ENCODE assay signal across 7 mouse cellular contexts in the genomic region with DNA sequence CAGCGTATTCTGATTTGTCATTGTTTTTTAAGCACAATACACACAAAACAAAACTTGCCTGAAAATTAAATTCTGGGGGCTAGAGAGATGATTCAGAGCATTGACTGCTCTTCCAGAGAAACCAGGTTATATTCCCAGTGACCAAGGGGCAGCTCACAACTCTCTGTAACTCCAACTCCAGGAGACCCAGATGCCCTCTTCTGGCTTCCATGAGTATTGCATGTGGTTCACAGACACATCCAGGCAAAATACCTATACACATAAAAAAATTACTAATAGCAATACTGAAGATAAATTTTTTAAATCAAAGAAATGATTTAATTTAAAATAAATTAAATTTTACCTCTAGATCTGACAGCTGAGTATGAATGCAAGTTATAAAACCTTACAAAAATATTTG. TPM values are rescaled to one million over a fixed set of nuclear protein-coding genes. Genes with fewer than 3 reads are reported as not detected.
DNase-seq lines count a peak whose midpoint lies in the region; ATAC-seq and TF ChIP-seq lines count a peak whose summit lies in the region.

No protein-coding gene starts in this region.

- in situ Hi-C loops in Patski (cut with MboI; ENCODE audit: low pct_unique_long_range_greater_than_20kb), result no loop called here

- ATAC-seq in Patski, result no peak

- POLR2A ChIA-PET in Patski (lab: Charles Lee), result no interaction called here

- TF ChIP-seq CTCF in layer of hippocampus, adult 2 months (conservative IDR thresholded peaks at IDR 0.05), result peak; percentile 87
- peak; percentile 65 for TF ChIP-seq CTCF in Patski (IDR thresholded peaks at IDR 0.05)

- intact Hi-C loops in left cerebral cortex, postnatal 4 days (cut with DNase I), result no loop called here

- H3K4me3 ChIP-seq in layer of hippocampus, adult 2 months, result no peak overlapping the region

- peaks cover 2% of the 10 kb centered on the region for H3K27me3 ChIP-seq in Patski
- H3K27me3 ChIP-seq in splenic B cell, adult 2 months (ENCODE audit: control insufficient read depth, insufficient read depth, low read length, poor library complexity, severe bottlenecking), result no peaks in the 10 kb centered on the region

- CTCF ChIA-PET in Patski (lab: Charles Lee), result interaction anchor here (0.9 to 2.6 kb wide), 8 partner anchors 9 to 110 kb away, joined by 3 to 12 read pairs (median 4); no protein-coding TSS in a partner anchor

- DNase-seq in layer of hippocampus, adult 2 months (ENCODE audit: low spot score in 2 of 2), result peak in 1 of 2 experiments; percentile 48
- DNase-seq in layer of hippocampus, postnatal 36 days, result no peak
- DNase-seq in ES-CJ7 (ENCODE audit: low read depth, low spot score) (peak; percentile 66), Patski (ENCODE audit: low read depth, low spot score) (no peak)
- peak; percentile 72 for DNase-seq in embryo, embryonic 10.5 days (ENCODE audit: low spot score)
- peak; percentile 26 for DNase-seq in left cerebral cortex, postnatal 4 days
- DNase-seq in splenic B cell, adult 2 months (ENCODE audit: low read depth, low spot score), result peak; percentile 24

- H3K36me3 ChIP-seq in splenic B cell, adult 2 months (ENCODE audit: control insufficient read depth, insufficient read depth, low read length, poor library complexity, severe bottlenecking), result no peaks in the 10 kb centered on the region

- H3K27ac ChIP-seq in layer of hippocampus, adult 2 months, result no peak overlapping the region

RNA-seq across cellular contexts. Expression of a gene that starts 1.3 kb away (rescaled TPM):
- total RNA-seq in layer of hippocampus, adult 2 months (2021), result under 1 TPM in 1 of 2 experiments, not detected in 1; 0.15 TPM
- total RNA-seq in layer of hippocampus, postnatal 36 days (2021), result not detected
- polyA plus RNA-seq in Patski (2021), result not detected
- not detected for total RNA-seq in left cerebral cortex, postnatal 4 days (2021)

RNA-seq across cellular contexts. Expression of a gene that starts 6.7 kb away (rescaled TPM):
- not detected for total RNA-seq in layer of hippocampus, adult 2 months (2021)
- total RNA-seq in layer of hippocampus, postnatal 36 days (2021), result not detected
- polyA plus RNA-seq in Patski (2021), result not detected
- not detected for total RNA-seq in left cerebral cortex, postnatal 4 days (2021)

RNA-seq across cellular contexts. Expression of a gene that starts 27.2 kb away (rescaled TPM):
- not detected for total RNA-seq in layer of hippocampus, adult 2 months (2021)
- not detected for total RNA-seq in layer of hippocampus, postnatal 36 days (2021)
- 0.04 TPM for polyA plus RNA-seq in Patski (2021)
- not detected for total RNA-seq in left cerebral cortex, postnatal 4 days (2021)

RNA-seq across cellular contexts. Expression of a gene that starts 29.6 kb away (rescaled TPM):
- total RNA-seq in layer of hippocampus, adult 2 months (2021), result not detected
- not detected for total RNA-seq in layer of hippocampus, postnatal 36 days (2021)
- polyA plus RNA-seq in Patski (2021), result 0.31 TPM
- not detected for total RNA-seq in left cerebral cortex, postnatal 4 days (2021)

RNA-seq across cellular contexts. Expression of a gene that starts 46.1 kb away (rescaled TPM):
- total RNA-seq in layer of hippocampus, adult 2 months (2021), result 1 to 10 TPM; 5.2 to 5.3 TPM
- 1 to 10 TPM; 4.4 to 7.3 TPM for total RNA-seq in layer of hippocampus, postnatal 36 days (2021)
- 0.45 TPM for polyA plus RNA-seq in Patski (2021)
- 1 to 10 TPM; 1.7 TPM for total RNA-seq in left cerebral cortex, postnatal 4 days (2021)

Comparison
In these comparisons a context has a peak if more than half of its experiments do, and no peak if none do; other contexts are left out.
1. DNase-seq: peak in ES-CJ7 (single experiment), embryo, embryonic 10.5 days (single experiment), left cerebral cortex, postnatal 4 days (single experiment) and splenic B cell, adult 2 months (single experiment); none in layer of hippocampus, postnatal 36 days (0 of 2) and Patski (single experiment).